Mouse (Mus musculus) left cerebral cortex, adult 6 months (tissue): ENCODE measurements around the gene Snx18. TPM values are rescaled to one million over a fixed set of nuclear protein-coding genes. Genes with fewer than 3 reads are reported as not detected.

Source experiments
- long read RNA-seq, 2 experiments: library from polyadenylated mRNA; unstranded; transcript quantifications; one replicate each; pipeline ENCODE4 v2.0.0; 2019 to 2020
- polyA plus RNA-seq: library from polyadenylated mRNA; unstranded; fragments of <200 nt; fragmentation: Nextera tagmentation; gene quantifications from 2 replicates; pipeline ENCODE4 v1.2.3, GENCODE M21; 2021

Gene Snx18
- 3.4 and 10.5 TPM in 2 replicates for polyA plus RNA-seq
- long read RNA-seq, experiment 1, full-length matches to known transcripts, result 36 of 61 reads
- long read RNA-seq, experiment 1, partial matches to known transcripts, result 0 of 61 reads
- long read RNA-seq, experiment 1, other reads (novel, unspliced or antisense), result 25 of 61 reads
- long read RNA-seq, experiment 2, full-length matches to known transcripts, result 2 of 16 reads
- long read RNA-seq, experiment 2, partial matches to known transcripts, result 1 of 16 reads
- long read RNA-seq, experiment 2, other reads (novel, unspliced or antisense), result 13 of 16 reads

DNA sequence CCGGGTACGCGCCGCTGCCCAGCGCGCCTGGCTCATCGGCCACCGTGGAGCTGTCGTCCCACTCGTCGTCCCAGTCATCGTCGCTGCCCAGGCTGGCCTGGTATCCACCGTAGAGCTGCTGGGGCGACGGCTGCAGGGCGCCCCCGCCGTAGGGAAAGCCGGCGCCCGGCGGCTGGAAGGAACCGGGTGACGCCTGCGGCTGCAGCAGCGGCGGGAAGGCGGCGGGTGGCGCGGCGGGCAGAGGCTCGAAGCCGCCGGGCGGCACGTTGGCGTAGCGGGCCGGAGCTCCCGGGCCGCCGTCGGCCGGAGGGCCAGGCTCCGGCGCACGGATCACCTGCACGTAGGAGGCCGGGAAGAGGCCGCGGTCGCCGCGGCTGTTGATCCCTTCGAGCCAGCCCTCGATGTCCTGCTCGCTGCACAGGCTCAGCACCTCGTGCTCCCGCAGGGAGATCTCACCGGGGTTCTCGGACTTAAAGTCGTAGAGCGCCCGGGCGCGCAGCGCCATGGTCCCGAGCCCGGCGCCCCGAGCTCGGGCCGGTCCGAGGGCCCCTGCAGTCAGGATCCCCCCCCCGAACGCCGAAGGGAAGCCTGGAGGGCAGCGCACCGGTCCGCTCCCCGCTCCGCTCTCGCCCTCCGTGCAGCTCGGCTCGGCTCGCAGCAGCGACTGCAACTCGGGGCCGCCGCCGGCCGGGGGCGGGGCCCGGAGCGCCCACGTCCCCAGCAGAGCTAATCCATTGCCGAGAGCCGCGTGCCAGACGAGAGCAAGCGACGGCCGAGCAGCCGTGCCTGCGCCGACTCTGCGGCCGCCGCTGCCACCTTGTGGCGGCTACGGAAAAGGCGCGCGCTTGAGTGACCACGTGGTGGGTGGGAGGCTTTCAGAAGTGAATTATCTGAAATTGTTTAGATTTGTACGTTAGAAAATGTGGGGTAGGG lies at the start of gene Snx18:
Gene Snx18 (minus strand): TSS at position 674 of the 933 bp plus-strand sequence.

DNA sequence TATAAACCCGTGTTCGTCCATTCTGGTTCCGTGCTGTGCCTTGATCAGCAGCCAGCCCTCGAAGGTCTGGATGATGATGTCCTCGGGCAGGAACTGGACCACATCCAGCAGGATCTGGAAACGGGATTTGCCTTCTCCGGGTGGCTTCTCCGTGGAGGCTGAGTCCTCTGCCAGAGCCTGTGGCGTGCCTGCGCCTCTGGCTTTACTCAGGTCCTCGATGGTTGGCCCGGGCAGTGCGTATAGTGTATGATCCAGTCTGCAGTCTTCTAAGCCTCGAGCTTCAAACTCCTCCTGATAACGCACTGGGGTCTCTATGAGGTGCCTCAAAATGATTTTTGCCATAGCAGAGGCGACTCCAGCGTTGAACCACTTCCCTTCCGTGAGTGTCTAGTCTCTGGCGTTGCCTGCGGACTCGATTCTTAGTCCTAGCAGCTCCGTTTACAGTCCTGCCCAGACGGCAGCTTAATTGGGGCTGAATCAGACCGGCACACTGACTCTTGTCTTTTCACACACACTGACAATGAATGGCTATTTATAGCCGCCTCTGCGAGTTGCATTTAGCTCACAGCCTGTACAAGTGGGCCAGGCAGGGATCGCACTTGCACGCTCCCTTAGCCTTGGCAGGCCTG lies 44.9 kb upstream of the Snx18 start, which contains the start of gene Hspb3:
Gene Hspb3 (minus strand): TSS at position 526 of the 629 bp plus-strand sequence.

Other genes starting within 250 kb of the Snx18 start
- gene Hspb3, start 45.1 kb upstream of the Snx18 start, polyA plus RNA-seq, result 5.5 and 8.9 TPM in 2 replicates
- gene Arl15, start 175.9 kb upstream of the Snx18 start, polyA plus RNA-seq, result 14.2 and 19.8 TPM in 2 replicates